Mouse (Mus musculus) liver, embryonic 15.5 days (tissue): ENCODE results near the gene Rasgef1b. TPM values are rescaled to one million over a fixed set of nuclear protein-coding genes. Genes with fewer than 3 reads are reported as not detected.

Source experiments
- ATAC-seq: fragments of 200-750 bp; cut with Nextera tagmentation; 2 replicates; pipeline ENCODE4 v1.8.0; 2017; ENCODE audit warnings: moderate number of reproducible peaks, mild to moderate bottlenecking, moderate library complexity; ENCODE audit not compliant: insufficient read depth
- H3K27ac ChIP-seq: fragments of 300-500 bp; sonication (generic); replicated peaks from 2 replicates; pipeline ENCODE4 v1.5.1; 2015; ENCODE audit warnings: mild to moderate bottlenecking, inconsistent platforms
- H3K27me3 ChIP-seq: fragments of 300-500 bp; sonication (generic); 2 replicates; pipeline ENCODE4 v1.6.1; 2015; ENCODE audit warnings: mild to moderate bottlenecking, inconsistent platforms
- H3K36me3 ChIP-seq: fragments of 300-500 bp; sonication (generic); replicated peaks from 2 replicates; pipeline ENCODE4 v1.6.1; 2015; ENCODE audit warnings: moderate library complexity, mild to moderate bottlenecking, inconsistent platforms
- H3K4me1 ChIP-seq: fragments of 300-500 bp; sonication (generic); replicated peaks from 2 replicates; pipeline ENCODE4 v1.6.1; 2015; ENCODE audit warnings: inconsistent platforms
- H3K4me2 ChIP-seq: fragments of 300-500 bp; sonication (generic); 2 replicates; pipeline ENCODE4 v1.6.1; 2015; ENCODE audit warnings: moderate library complexity, mild to moderate bottlenecking, inconsistent platforms
- H3K4me3 ChIP-seq: fragments of 300-500 bp; sonication (generic); replicated peaks from 2 replicates; pipeline ENCODE4 v1.5.1; 2015; ENCODE audit warnings: mild to moderate bottlenecking, inconsistent platforms
- H3K9ac ChIP-seq: fragments of 300-500 bp; sonication (generic); 2 replicates; pipeline ENCODE4 v1.6.1; 2015; ENCODE audit warnings: moderate library complexity, mild to moderate bottlenecking, inconsistent platforms
- H3K9me3 ChIP-seq: fragments of 300-500 bp; sonication (generic); replicated peaks from 2 replicates; pipeline ENCODE4 v1.6.1; 2016; ENCODE audit warnings: inconsistent platforms
- WGBS: fragments of 180-500 bp; shearing (Covaris S2); methylation state at CpG from one replicate; pipeline ENCODE4 v1.1.7; 2015; ENCODE audit warnings: mixed read lengths; ENCODE audit not compliant: insufficient replicate concordance; 5-methylcytosine and 5-hydroxymethylcytosine counted together
- polyA plus RNA-seq: library from polyadenylated mRNA; unstranded; fragments of >200 nt; fragmentation: Nextera tagmentation; extraction: Ambion mirVana; gene quantifications from 2 replicates; pipeline ENCODE4 v1.2.1, GENCODE M21; 2015

Gene Rasgef1b
- polyA plus RNA-seq, 1 experiment from 2014 or later = 7.3 TPM

DNA sequence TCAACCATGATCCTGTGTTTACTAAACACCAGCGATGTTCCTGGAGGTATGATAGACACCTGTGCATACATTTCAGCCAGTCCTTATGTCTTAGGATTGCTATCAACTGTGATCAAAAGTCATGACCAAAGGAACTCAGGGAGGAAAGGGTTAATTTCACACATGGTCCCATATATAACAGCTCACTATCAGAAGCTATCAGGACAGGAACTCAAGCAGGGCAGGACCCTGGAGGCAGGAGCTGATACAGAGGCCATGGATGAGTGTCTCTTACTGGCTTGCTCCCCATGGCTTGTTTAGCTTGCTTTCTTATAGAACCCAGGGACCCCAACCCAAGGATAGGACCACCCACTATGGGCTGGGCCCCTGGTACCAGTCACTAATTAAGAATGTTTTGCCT lies 95.3 kb downstream of the Rasgef1b start:
- H3K9me3 ChIP-seq = no peaks in the 10 kb centered on the region
- H3K9ac ChIP-seq = no peak overlapping the region
- no peaks in the 10 kb centered on the region for H3K27me3 ChIP-seq
- no peak overlapping the region for H3K4me3 ChIP-seq
- peaks cover 35% of the 10 kb centered on the region for H3K4me1 ChIP-seq
- 55% methylated on average over 1 of the region's 1 CpGs for WGBS
- peak; percentile 63 for ATAC-seq
- peak overlapping the region; percentile 77 for H3K27ac ChIP-seq
- H3K36me3 ChIP-seq = no peaks in the 10 kb centered on the region
- H3K4me2 ChIP-seq = peak overlapping the region; percentile 46

DNA sequence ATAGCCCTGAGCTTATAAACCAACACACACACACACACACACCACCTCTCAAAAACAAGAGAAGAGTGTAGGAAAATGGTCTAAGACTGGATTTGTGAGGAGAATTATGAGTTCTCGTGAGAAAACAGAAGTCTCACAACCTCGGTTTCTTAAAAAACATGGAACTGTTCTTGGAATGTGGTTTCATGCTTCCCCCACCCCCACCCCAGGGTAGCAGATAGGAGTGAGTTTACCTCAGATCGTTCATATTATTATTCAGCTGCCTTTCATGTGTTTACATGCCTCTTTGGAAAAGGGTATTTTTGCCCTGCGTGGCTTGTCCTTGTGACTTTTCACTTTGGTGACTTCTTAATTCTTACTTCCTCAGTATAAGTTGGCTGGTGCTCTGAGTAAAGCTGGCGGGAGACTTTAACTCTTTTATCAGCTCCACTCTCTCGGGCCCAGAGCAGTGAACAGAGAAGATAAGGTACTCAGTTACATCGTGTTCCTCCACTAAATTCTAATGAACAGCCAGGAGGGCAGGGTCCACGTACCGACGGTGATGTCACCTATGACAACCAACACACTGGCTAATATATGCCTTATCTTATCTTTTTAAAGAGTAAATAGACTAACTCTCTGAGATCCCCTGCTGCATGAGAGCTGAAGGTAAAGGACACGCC lies 96.1 kb downstream of the Rasgef1b start:
- Histone ChIP-seq H3K27me3 (no peaks in the 10 kb centered on the region), H3K9me3 (no peaks in the 10 kb centered on the region), H3K4me2 (peak overlapping the region; percentile 46), H3K9ac (0 out of 2 replicates have a peak overlapping the region, but pooled peaks have one; percentile 3), H3K4me3 (no peak overlapping the region), H3K36me3 (no peaks in the 10 kb centered on the region), H3K27ac (peak overlapping the region; percentile 77), H3K4me1 (peaks cover 35% of the 10 kb centered on the region)
- ATAC-seq = peak; percentile 93
- 7% methylated on average over 11 of the region's 11 CpGs for WGBS

DNA sequence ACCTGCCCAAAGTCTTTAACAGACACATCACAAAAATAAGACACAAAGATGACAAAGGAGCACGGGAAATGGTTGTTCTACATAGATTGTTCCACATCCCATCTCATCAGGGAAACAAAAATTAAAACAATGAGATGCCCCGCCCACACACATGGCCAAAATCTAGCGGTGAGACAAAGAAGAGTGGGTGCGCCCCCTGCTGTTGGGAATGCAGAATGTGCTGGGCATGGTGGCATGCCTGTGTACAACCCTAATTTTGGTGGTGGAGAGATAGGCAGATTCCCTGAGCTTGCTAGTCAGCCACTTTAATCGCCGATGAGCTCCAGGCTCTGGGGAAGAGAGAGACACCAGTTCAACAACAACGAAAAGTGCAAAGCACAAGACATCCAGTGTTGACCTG lies 98.8 kb downstream of the Rasgef1b start:
- no peak for ATAC-seq
- no peak overlapping the region for H3K27ac ChIP-seq
- H3K36me3 ChIP-seq = no peaks in the 10 kb centered on the region
- no peaks in the 10 kb centered on the region for H3K9me3 ChIP-seq
- no peak overlapping the region for H3K4me2 ChIP-seq
- no peaks in the 10 kb centered on the region for H3K27me3 ChIP-seq
- no peak overlapping the region for H3K4me3 ChIP-seq
- H3K4me1 ChIP-seq = peaks cover 30% of the 10 kb centered on the region
- WGBS = 46% methylated on average over 7 of the region's 7 CpGs
- H3K9ac ChIP-seq = no peak overlapping the region

DNA sequence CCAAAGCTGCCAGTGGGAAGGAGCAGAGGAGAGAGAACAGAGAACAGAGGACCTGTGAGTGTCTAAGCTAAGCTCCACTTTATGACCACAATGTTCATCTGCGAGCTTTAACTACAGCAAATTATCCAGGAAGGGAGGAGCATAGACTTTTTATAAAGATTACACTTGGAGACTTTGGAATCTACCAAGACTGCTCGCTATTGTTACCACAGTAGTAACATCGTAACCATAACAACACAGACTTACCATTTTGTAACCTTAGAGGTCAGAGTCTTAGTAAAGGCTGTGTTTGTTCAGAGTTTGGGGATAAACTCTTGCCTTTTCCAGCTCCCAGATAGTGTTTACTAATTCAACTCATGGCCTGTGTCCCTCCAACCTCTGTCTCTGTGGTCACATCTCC lies 103.3 kb downstream of the Rasgef1b start:
- 49% methylated on average over 3 of the region's 3 CpGs for WGBS

GRCm38 (mm10) chr5:99620771-99621170 lies 108.1 kb downstream of the Rasgef1b start:
- 69% methylated on average over 5 of the region's 5 CpGs for WGBS
- H3K4me1 ChIP-seq = no peaks in the 10 kb centered on the region; the same call in 1 of the 2 replicates
- H3K27me3 ChIP-seq = no peaks in the 10 kb centered on the region
- no peak overlapping the region for H3K4me3 ChIP-seq
- no peak overlapping the region for H3K27ac ChIP-seq
- no peak for ATAC-seq
- H3K4me2 ChIP-seq = no peak overlapping the region
- H3K9ac ChIP-seq = no peak overlapping the region
- no peaks in the 10 kb centered on the region for H3K36me3 ChIP-seq
- no peaks in the 10 kb centered on the region for H3K9me3 ChIP-seq

More for the DNA sequence above, 103.3 kb downstream of the Rasgef1b start:
- Histone ChIP-seq H3K4me2 (no peak overlapping the region), H3K9ac (no peak overlapping the region), H3K4me3 (no peak overlapping the region), H3K4me1 (no peaks in the 10 kb centered on the region; the same call in 1 of the 2 replicates), H3K27me3 (no peaks in the 10 kb centered on the region), H3K36me3 (no peaks in the 10 kb centered on the region), H3K27ac (no peak overlapping the region), H3K9me3 (no peaks in the 10 kb centered on the region)
- no peak; the same call in 1 of the 2 replicates for ATAC-seq

DNA sequence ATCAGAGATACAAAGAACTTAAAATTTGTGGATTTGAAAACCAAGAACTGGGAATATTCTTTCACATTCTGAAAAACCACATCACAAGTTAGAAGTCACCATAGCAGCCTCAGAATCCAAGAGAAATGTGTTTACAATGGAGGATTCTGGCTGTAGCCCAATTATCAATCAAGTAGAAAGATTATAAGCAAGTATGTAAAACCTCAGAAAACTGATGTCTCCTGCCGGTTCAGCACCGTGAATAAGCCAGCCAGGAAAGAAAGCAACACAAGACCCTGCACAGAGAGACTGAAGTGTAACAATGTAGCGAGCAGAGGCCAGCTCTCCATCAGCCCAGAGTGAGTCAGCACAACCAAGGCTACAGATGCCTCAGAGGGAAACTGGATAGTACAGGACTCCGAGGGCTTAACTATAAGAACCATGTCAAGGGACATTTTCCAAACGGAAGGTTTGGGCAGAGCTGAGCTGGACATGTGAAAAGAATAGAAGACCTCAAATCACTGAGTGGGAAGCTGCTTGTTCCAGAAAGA lies 111.5 kb downstream of the Rasgef1b start:
- 37% methylated on average over 5 of the region's 5 CpGs for WGBS
- no peak overlapping the region for H3K9ac ChIP-seq
- H3K36me3 ChIP-seq = no peaks in the 10 kb centered on the region
- no peak overlapping the region for H3K4me2 ChIP-seq
- no peak overlapping the region for H3K4me3 ChIP-seq
- H3K27ac ChIP-seq = no peak overlapping the region
- no peak for ATAC-seq
- no peaks in the 10 kb centered on the region; the same call in 1 of the 2 replicates for H3K4me1 ChIP-seq
- no peaks in the 10 kb centered on the region for H3K9me3 ChIP-seq
- peaks cover 27% of the 10 kb centered on the region for H3K27me3 ChIP-seq

DNA sequence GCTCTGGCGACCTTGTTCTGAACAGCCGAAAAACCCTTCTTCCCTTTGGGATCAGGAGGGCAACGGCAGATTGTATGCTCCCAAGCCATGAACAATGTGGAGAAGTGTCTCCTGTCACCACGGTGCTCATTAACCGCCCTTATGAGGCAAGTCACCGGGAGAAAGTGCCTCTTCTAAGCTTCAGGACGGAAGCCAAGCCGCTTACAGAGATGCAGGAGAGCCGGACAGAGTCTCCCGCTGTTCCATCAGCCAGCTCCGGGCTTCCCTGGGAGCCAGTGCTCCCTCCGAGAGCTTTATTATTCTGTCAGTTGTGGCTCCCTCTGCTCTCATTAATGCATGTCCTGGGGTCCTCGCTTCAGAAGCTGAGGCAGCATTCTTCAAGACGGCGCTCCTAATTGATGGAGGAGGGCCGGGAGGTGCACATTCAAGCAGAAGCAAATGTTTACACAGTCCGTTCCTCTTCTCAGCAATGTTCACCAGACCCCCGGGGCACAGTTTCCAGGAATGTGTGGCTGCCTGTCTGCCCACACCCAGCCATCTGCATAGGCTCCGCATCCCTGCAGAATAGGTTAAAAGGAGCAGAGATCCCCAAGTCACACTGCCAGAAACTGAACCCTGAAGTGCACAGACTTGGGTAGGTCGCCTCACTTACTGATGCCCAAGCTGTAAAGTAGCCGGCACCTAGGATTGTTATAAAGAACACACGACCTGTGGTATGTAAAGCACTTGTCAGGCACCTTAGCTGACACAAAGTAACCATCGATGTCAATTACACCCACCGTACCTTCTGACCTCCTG lies 115.3 kb downstream of the Rasgef1b start:
- no peak overlapping the region for H3K4me3 ChIP-seq
- 3% methylated on average over 24 of the region's 24 CpGs for WGBS
- H3K36me3 ChIP-seq = no peaks in the 10 kb centered on the region
- H3K27ac ChIP-seq = no peak overlapping the region
- no peaks in the 10 kb centered on the region for H3K9me3 ChIP-seq
- H3K4me2 ChIP-seq = peak overlapping the region; percentile 29; the same call in 1 of the 2 replicates
- no peak for ATAC-seq
- H3K9ac ChIP-seq = no peak overlapping the region
- peaks cover 48% of the 10 kb centered on the region for H3K27me3 ChIP-seq
- no peaks in the 10 kb centered on the region for H3K4me1 ChIP-seq

- H3K4me3 ChIP-seq = no peak overlapping the region
- 59% methylated on average over 5 of the region's 5 CpGs for WGBS
- H3K9me3 ChIP-seq = no peaks in the 10 kb centered on the region
- H3K9ac ChIP-seq = no peak overlapping the region
- ATAC-seq = no peak
- peaks cover 23% of the 10 kb centered on the region for H3K27me3 ChIP-seq
- H3K4me1 ChIP-seq = no peaks in the 10 kb centered on the region
- H3K27ac ChIP-seq = no peak overlapping the region
- no peaks in the 10 kb centered on the region for H3K36me3 ChIP-seq
- no peak overlapping the region for H3K4me2 ChIP-seq
Observed at GRCm38 (mm10) chr5:99607602-99608001, 121.3 kb downstream of the Rasgef1b start.

GRCm38 (mm10) chr5:99606164-99606858 lies 122.6 kb downstream of the Rasgef1b start:
- H3K4me3 ChIP-seq = no peak overlapping the region
- H3K36me3 ChIP-seq = no peaks in the 10 kb centered on the region
- ATAC-seq = no peak
- 69% methylated on average over 15 of the region's 15 CpGs for WGBS
- no peaks in the 10 kb centered on the region for H3K9me3 ChIP-seq
- H3K9ac ChIP-seq = no peak overlapping the region
- no peaks in the 10 kb centered on the region for H3K4me1 ChIP-seq
- H3K4me2 ChIP-seq = no peak overlapping the region
- H3K27me3 ChIP-seq = peaks cover 11% of the 10 kb centered on the region
- H3K27ac ChIP-seq = no peak overlapping the region

DNA sequence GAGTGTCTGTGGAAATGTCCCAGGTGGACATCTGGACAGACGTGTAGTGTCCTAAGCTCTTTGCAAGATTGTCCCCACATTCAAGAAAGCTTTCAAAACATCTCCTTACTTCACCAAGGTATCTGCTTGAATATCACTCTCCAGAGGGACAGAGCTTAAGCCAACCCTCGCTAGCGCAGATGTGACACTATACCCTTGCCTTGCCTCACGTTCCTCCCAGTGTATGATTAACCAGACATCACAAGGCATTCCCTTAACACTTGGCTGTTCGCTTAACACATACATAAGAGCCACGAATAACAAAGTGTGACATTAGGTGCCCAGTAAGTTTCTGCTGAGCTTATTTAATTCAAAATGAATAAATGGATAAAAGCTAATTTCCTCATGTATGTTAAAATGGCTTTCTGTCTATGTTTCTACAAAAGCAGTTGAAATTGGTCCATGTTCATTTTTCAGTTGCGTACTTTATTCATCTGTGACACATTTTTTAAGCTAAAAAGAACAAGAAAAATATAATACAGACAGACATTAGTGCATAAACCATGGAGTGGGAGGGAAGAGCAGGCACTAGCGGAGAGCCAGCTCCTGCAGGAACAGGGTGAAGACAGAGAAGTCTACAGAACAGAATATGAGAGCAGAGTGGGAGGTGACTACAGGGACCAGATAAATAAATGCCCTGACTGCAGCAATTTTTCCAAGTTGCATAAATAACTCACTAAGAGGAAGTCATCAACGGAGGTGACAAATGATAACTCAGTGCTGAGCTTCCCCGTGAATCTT lies 126.4 kb downstream of the Rasgef1b start:
- ATAC-seq = no peak
- Histone ChIP-seq H3K27me3 (no peaks in the 10 kb centered on the region), H3K9me3 (no peaks in the 10 kb centered on the region), H3K9ac (no peak overlapping the region), H3K27ac (no peak overlapping the region), H3K4me3 (no peak overlapping the region), H3K4me1 (no peaks in the 10 kb centered on the region), H3K36me3 (no peaks in the 10 kb centered on the region), H3K4me2 (no peak overlapping the region)
- WGBS = 44% methylated on average over 10 of the region's 10 CpGs
